Mouse (Mus musculus) heart, adult 2 months (tissue): ENCODE results near the gene Rhot2.

Experiments used
- CTCF ChIP-seq: fragments of 200-600 bp; IDR thresholded peaks from 2 replicates; pipeline ENCODE4 v1.8.1; 2022; ENCODE audit warnings: antibody characterized with exemption, mild to moderate bottlenecking, moderate library complexity
- POLR2A ChIP-seq: fragments of 200-500 bp; IDR thresholded peaks from 2 replicates; pipeline ENCODE4 v1.6.1; 2011; ENCODE audit warnings: mild to moderate bottlenecking, low read depth, low read length, control low read depth; ENCODE audit not compliant: insufficient read depth

DNA sequence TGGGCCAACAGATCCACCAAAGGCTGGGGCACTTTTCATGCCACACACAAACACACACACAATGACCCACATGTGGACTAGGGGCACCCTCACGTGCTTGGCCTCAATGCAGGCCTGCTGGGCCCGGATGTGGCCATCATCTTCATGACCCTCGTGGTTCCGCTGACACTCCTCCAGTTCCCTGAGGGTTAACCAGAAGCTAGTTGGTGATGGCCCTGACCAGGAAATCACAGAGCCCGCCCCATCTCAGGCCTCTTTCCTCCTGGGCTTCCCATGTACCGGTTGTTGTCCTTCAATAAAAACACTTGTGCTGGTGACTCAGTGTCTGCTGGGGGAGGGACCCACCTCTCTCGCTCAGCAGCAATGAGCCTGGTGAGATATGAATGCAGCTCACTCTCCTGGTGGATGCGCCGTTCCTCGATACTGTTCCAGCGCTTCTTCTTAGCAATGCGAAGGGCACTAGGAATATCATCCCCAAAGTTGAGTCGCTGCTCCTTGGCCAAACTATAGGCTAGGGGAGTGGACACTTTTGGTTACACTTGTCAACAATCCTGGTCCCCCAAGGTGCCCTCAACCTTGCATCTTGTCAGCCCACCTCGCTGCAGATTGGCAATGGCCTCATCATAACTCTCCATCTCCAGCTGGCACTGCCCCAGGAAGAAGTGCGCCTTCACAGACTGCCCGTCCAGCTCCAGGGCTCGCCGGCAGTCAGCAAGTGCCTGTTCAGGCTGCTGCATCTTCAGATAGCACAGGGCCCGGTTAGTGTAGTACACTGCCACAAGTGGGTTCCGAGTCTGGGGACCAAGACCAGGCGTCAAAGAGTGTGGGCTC is 13.0 kb downstream of the Rhot2 start:
- TF ChIP-seq CTCF (no peak), POLR2A (0 out of 2 replicates have a peak, but pooled peaks have one; percentile 10)
